Mouse (Mus musculus) effector memory CD4-positive, alpha-beta T cell, adult 7 months (primary cell): Measurements from ENCODE around the gene Pidd1. TPM values are rescaled to one million over a fixed set of nuclear protein-coding genes. Genes with fewer than 3 reads are reported as not detected.

ENCODE experiments used
- polyA plus RNA-seq: library from polyadenylated mRNA; unstranded; fragments of 100-300 nt; shearing (Covaris generic); gene quantifications from one replicate; pipeline ENCODE4 v1.2.1, GENCODE M21; 2017

The Pidd1 gene
- 4.1 TPM for polyA plus RNA-seq

DNA sequence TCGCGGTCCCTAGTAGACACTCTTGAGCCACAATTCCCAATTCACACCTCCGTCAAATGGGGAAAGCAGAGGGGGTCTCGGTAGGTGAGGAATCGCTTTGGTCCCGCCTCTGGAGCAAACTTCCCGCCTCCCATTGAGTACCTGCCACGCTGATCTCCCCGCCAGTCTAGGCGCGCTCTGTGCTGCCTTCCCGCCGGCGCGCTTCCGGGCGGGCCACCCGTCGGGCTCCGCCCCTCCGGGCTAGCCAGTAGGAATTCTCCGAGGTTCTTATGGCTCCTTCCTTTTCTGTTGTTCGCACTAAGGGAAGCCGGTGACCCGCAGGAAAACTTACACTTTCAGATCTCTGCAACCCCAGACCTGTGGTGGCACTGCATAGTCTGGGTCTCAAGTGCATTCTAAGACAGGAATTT, at the start of gene Pidd1:
Pidd1 (minus strand) TSS at position 198 of the 410 bp plus-strand sequence.

DNA sequence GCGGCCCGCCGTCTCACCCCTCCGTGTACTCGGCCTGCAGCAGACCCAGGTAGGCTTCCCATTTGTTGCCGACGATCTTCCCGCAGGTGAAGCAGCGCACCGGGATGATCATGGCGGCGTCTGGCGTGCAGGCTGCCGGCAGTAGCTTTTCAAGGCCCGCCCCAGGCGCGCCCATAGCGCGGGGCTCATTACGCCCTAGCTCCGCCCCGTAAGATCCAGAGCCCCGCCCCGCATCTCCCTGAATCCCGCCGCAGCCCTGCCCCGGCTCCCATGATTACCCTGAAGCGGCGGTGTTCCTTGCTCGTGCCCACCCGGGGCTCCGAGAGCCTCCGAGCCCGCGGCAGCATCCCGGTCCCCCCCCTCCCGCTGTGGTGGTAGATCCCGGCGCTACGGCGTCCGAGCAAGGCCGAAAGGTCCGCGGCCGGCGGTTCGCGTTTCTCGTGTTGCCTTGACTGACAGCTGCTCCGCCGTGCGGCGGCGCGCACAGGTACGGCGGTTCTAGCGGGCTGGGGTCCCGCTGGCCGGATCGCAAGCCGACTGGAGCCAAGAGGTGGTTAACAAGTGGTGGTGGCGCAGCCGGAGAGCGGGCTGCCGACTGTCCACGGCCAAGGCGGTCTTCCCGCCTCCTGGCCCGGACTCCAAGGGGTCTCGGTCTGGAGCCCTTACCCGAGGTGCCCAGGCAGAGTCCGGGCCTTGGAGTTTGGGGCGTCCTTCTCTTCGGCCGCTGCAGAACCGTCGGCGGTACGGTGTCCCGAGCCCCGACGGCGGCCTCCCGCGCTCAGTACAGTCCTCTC, 31.4 kb upstream of the Pidd1 start, which contains the start of the genes Polr2l and Tspan4:
Polr2l (minus strand) TSS at position 122 of the 794 bp plus-strand sequence.
Tspan4 (plus strand) TSS at position 230 of the 794 bp plus-strand sequence.

GRCm38 (mm10) chr7:141467230-141468030, 23.6 kb upstream of the Pidd1 start, which contains the start of gene Cd151:
TSS of gene Cd151 (plus strand) at chr7:141467392.

DNA sequence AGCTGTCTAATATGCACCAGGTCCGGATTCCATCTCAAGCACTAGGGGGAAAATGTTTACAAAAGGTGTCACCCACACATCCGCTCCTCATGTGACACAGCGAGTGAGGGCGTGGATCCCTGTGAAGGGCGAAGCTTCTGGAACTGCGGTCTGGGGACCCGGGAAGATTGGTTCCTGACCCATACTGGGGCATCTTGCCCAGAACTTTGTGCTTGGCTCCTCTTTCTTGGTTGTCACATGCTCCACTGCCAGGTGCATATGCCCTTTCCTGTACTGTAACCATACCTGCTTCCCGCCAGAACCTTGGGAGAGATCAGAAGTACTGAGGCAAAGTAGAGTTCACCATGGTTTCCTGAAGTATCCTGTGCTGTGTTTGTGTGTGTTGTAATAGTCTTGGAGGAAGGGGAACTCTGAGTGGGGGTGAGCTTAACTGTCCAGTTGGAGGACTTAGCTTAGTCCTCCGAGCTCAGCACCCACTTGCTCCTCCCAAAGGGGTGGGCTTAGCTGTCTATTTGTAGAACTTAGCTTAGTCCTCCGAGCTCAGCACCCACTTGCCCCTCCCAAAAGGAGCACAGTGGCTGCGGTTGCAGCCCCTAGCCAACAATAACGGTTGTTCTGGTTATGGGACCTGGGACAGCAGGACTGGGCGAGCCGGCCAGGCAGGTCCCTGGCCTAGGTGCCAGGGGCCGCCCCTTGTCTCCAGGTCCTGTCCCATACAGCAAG, 16.7 kb upstream of the Pidd1 start, which contains the start of gene Cracr2b:
Cracr2b (plus strand) TSS at position 704 of the 723 bp plus-strand sequence.

GRCm38 (mm10) chr7:141454967-141455551, 11.2 kb upstream of the Pidd1 start, which contains the start of gene Pnpla2:
TSS of gene Pnpla2 (plus strand) at chr7:141455198.

DNA sequence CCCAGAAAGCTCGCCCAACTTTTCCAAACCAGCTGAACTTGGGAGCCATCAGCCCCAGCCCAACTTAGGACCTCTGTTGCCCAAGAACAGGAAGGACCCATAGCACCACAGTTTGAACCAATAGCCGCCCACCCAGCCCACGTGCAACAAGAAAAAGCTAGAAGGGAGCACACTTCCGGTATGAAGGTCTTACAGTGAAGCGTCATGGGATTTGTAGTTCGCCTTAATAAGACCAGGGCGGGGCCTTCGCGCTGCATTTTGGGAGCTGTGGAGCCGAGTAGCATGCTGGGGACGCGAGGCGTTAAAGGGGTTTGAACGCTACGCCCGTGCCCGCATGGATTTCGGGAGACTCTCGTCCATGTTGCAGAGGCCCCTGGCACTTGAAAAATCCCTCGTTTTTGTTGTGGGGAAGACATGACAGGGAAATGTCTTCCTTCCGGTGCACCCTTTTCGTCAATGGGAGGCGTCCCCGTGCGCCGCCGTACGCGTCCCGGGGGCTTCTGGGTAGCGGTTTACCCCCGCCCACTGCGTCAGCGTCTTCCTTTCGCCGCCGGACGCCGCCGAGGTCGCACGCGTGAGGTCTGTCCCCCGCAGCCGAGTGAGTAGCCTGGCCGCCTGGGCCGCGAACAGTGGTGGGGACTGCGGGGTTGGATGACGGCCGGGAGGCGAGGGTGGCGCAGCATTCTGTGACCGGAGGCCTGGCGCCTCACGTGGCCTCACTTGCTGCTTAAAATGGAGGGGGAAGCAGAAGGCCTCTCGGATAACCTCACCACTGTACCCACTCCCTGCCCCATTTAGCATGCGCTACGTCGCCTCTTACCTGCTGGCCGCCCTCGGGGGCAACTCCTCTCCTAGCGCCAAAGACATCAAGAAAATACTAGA, 3.5 kb upstream of the Pidd1 start, which contains the start of gene Rplp2:
Rplp2 (plus strand) TSS at position 261 of the 882 bp plus-strand sequence.

DNA sequence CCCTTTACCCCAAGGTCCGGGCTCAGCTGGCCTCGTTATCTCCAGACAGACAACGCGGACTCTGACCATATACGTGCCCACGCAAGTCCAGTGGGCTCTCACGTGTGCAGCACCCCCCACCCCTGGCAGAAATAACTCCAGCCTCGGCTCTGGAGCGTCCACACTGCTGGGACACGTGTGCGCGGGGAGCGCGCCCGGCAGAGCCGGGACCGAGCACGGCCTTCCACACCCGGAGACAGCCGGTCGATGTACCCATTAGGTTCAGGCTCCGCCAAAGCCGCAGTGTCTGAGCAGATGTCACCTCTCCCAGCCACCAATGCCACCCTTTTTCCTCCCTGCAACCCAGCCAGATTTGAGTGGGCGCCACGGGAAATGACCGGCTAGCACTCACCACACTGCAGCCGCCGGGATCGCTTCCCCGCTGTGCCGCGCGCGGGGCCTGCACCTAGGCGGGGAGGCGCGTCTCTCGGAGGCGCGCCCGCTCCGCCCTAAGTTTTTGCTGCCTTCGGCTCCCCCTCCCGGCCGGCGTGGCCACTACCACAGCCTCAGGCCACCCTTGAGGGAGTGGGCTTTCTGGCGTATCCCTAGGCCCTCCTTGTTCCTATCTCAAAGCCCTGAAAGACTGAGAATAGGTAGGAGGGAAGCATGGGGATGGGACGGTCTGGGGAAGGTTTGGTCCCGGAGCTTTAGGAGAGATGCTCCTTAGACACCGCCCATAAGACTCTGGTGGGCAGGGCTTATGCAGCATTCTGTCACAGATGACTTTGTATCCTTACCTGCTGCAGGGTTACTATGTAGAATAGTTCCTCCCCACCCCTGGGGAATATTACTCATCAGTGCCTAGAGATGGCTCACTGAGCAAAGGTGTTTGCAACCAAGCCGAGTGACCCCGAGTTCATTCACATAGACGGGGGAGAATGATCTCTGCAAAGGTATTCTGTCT, 6.4 kb downstream of the Pidd1 start, which contains the start of gene Slc25a22:
Slc25a22 (minus strand) TSS at position 715 of the 943 bp plus-strand sequence.

DNA sequence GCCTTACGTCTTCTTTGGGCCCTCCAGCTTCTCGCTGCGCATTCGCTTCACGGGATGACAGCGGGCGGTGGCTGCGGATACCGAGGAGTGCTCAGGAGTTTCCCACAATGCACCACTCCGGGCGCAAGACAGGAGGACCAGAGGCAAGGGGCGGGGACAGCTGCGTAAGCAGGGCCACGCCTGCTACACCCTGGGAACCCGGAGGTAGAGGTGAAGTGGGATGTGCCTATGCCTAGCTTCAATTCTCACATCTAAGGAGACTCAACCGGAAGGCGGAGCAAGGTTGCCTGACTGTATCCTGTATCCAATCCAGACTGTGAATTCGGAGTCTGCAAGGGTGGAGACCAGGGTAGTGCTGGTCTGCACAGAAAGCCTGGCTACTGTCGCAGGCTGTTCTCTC, 14.5 kb downstream of the Pidd1 start, which contains the start of gene Cend1:
Cend1 (minus strand) TSS at position 182 of the 400 bp plus-strand sequence.

DNA sequence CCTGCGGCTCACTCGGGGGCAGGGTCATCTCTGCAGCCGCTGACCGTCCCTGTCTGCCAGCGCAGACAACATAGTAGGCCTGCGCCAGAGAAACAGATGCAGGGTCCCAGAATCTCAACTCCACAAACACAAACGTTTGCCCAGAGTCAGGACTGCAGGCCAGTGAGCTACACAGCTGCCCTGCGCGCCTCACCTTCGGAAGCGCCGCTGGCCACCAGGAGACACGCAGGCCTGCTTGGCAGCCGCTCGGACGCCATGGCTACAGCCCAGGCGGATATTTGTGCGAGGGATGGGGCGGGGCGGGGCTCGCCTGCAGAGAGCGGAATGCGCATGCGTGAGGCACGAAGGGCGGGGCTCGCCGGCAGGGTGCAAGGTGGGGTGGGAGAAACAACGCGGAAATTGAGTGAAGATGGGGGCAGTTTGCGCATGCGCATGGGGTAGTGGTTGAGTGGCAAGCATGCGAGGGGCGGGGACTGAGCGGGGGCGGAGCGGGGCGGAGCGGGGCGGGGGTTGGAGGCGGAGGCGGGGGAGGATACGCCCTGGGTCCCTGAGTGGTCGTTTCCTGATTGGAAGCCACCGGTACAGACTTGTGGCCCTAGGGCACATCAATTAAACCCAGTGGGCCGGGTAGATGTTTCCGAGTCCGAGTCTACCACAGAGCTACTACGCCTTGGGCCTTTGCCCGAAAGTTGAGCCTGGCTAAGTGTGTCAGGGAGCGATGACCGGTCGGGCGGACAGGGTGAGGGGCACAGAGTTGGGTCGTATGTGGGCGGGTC, 29.8 kb downstream of the Pidd1 start, which contains the start of gene Gatd1:
Gatd1 (minus strand) TSS at position 328 of the 776 bp plus-strand sequence.

DNA sequence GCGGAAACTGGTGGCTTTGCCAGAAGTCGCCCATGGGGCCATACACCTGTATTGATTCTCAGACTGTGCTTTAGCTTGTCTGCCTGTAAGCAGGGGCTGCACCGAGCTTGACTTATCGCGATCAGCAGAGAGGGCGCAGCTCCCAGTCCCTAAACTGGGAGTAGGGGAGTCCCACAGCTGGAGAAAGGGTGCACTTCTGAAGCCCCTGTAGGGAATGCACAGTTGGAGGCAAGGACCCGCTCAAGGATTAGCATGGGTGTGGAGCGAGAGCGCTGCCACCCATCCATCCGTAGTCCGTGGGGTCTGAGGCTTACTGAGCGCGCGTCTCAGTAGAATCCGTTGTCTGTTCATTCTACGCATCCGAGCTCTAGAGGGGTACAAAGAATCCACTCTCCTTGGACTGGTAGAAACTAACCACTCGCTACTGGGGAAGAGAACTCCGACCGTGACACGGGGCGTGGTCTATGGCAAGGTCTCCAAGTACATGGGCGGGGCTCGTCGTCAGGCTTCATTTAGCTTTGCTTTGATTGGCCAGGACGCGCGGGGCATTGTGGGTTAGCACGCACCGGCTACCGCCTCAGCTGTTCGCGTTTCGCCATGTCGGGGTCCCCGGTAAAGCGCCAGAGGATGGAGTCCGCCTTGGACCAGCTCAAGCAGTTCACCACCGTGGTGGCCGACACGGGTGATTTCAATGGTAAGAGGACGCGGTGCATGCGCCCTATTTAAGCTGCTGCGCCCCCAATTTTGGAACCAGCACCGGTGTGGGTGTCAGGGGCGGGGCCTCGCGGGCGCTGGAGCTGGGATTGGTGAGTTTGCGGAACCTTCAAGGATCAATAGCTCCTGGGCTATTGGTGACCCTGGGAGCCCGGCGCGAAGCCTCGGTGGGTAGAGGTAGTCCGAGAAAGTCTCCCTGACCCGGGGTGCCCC, 51.9 kb downstream of the Pidd1 start, which contains the start of gene Taldo1:
Taldo1 (plus strand) TSS at position 575 of the 927 bp plus-strand sequence.

Other genes with a start within 250 kb of the Pidd1 start
- gene Lrrc56, start 249.9 kb downstream of the Pidd1 start, polyA plus RNA-seq: 2.7 TPM
- 13.5 TPM for gene Lmntd2, start 229.9 kb downstream of the Pidd1 start, polyA plus RNA-seq
- gene Rassf7, start 228.2 kb downstream of the Pidd1 start, polyA plus RNA-seq: 6.5 TPM
- gene Phrf1, start 215.2 kb downstream of the Pidd1 start, polyA plus RNA-seq: 95.3 TPM
- gene Irf7, start 177.5 kb downstream of the Pidd1 start, polyA plus RNA-seq: 405 TPM
- not detected for gene Cdhr5, start 167.2 kb downstream of the Pidd1 start, polyA plus RNA-seq
- not detected for gene Sct, start 164.9 kb downstream of the Pidd1 start, polyA plus RNA-seq
- not detected for gene Drd4, start 152.0 kb downstream of the Pidd1 start, polyA plus RNA-seq
- 53.6 TPM for gene Deaf1, start 116.3 kb downstream of the Pidd1 start, polyA plus RNA-seq
- gene Tmem80, start 116.3 kb downstream of the Pidd1 start, polyA plus RNA-seq: 23.2 TPM
- 0.23 TPM for gene Eps8l2, start 105.1 kb downstream of the Pidd1 start, polyA plus RNA-seq
- gene Taldo1, start 51.8 kb downstream of the Pidd1 start, polyA plus RNA-seq: 201 TPM
- 23.2 TPM for gene Gatd1, start 29.9 kb downstream of the Pidd1 start, polyA plus RNA-seq
- not detected for gene Cend1, start 14.5 kb downstream of the Pidd1 start, polyA plus RNA-seq
- 51.0 TPM for gene Slc25a22, start 6.1 kb downstream of the Pidd1 start, polyA plus RNA-seq
- gene Rplp2, start 3.3 kb upstream of the Pidd1 start, polyA plus RNA-seq: 1,870 TPM
- 167 TPM for gene Pnpla2, start 11.2 kb upstream of the Pidd1 start, polyA plus RNA-seq
- gene Cracr2b, start 17.1 kb upstream of the Pidd1 start, polyA plus RNA-seq: not detected
- gene Cd151, start 23.4 kb upstream of the Pidd1 start, polyA plus RNA-seq: 3.2 TPM
- 24.2 TPM for gene Polr2l, start 31.1 kb upstream of the Pidd1 start, polyA plus RNA-seq
- 0.55 TPM for gene Tspan4, start 31.2 kb upstream of the Pidd1 start, polyA plus RNA-seq
- gene Chid1, start 95.8 kb upstream of the Pidd1 start, polyA plus RNA-seq: 16.0 TPM
- 50.4 TPM for gene Ap2a2, start 118.1 kb upstream of the Pidd1 start, polyA plus RNA-seq
- 0.07 TPM for gene Muc6, start 211.3 kb upstream of the Pidd1 start, polyA plus RNA-seq
- gene Muc2, start 246.3 kb upstream of the Pidd1 start, polyA plus RNA-seq: 1.7 TPM